Mouse (Mus musculus) olfactory bulb, adult 2 months (tissue): ENCODE data around the gene Gfpt2. TPM values are rescaled to one million over a fixed set of nuclear protein-coding genes. Genes with fewer than 3 reads are reported as not detected.
"Not testable (repeated sequence)": the region's sequence is repeated elsewhere in the genome, so short reads cannot be mapped to it uniquely, and the experiment has no call there.

Source experiments
- H3K27ac ChIP-seq: fragments of 200-500 bp; 2 replicates; pipeline ENCODE4 v1.5.1; 2012; ENCODE audit warnings: low read depth, low read length; ENCODE audit not compliant: insufficient read depth
- H3K4me1 ChIP-seq: fragments of 200-500 bp; 2 replicates; pipeline ENCODE4 v1.6.1; 2012; ENCODE audit warnings: low read length; ENCODE audit not compliant: control insufficient read depth, insufficient read depth
- H3K4me3 ChIP-seq: fragments of 200-500 bp; 2 replicates; pipeline ENCODE4 v1.5.1; 2012; ENCODE audit warnings: mild to moderate bottlenecking, low read depth, low read length, moderate library complexity; ENCODE audit not compliant: insufficient read depth
- CTCF ChIP-seq: fragments of 200-500 bp; IDR thresholded peaks from 2 replicates; pipeline ENCODE4 v1.5.1; 2012; ENCODE audit warnings: low read depth, mild to moderate bottlenecking, low read length, moderate library complexity; ENCODE audit not compliant: insufficient read depth
- POLR2A ChIP-seq: fragments of 200-500 bp; IDR thresholded peaks from 2 replicates; pipeline ENCODE4 v1.6.1; 2012; ENCODE audit warnings: mild to moderate bottlenecking, low read depth, low read length, moderate library complexity; ENCODE audit not compliant: insufficient read depth
- WGBS: fragments of 180-500 bp; shearing (Covaris S2); methylation state at CpG from one replicate; pipeline ENCODE4 v1.1.7; 2018; 5-methylcytosine and 5-hydroxymethylcytosine counted together
- polyA plus RNA-seq: library from polyadenylated mRNA; stranded (reverse); fragments of >200 nt; gene quantifications from 2 replicates; pipeline ENCODE4 v1.2.4, GENCODE M21; 2012; ENCODE audit warnings: low replicate concordance; ENCODE audit not compliant: missing spikeins, insufficient read depth, insufficient read length

The Gfpt2 gene
- polyA plus RNA-seq, 1 experiment = not detected

GRCm38 (mm10) chr11:49764639-49765299 lies 29.2 kb upstream of the Gfpt2 start:
- H3K4me3 ChIP-seq = no peak overlapping the region
- TF ChIP-seq CTCF = no peak
- TF ChIP-seq POLR2A = no peak
- peaks cover 10% of the 10 kb centered on the region; the same call in 1 of the 2 replicates for H3K4me1 ChIP-seq
- H3K27ac ChIP-seq = no peak overlapping the region
- 26% methylated on average over 7 of the region's 8 CpGs for WGBS

- TF ChIP-seq POLR2A (no peak), CTCF (no peak)
- H3K4me1 ChIP-seq = peaks cover 10% of the 10 kb centered on the region; the same call in 1 of the 2 replicates
- 91% methylated on average over 3 of the region's 3 CpGs for WGBS
- no peak overlapping the region for H3K4me3 ChIP-seq
- no peak overlapping the region for H3K27ac ChIP-seq
Measured at GRCm38 (mm10) chr11:49765377-49766136, 28.4 kb upstream of the Gfpt2 start.

DNA sequence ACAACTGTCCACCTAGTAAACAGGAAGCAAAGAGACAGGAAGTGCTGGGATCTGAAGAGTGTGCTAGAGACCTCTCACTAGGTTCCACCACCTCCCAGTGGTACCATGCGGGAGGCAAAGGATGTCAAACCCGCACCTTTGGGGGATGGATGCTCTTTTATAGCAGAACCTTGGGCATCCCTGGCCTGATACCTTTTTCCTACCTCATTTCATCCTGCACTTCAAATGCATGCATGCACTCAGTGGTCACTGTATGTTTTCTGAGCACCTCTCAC lies 27.9 kb upstream of the Gfpt2 start:
- H3K27ac ChIP-seq = no peak overlapping the region
- TF ChIP-seq CTCF (no peak), POLR2A (no peak)
- H3K4me1 ChIP-seq = peaks cover 10% of the 10 kb centered on the region; the same call in 1 of the 2 replicates
- no peak overlapping the region for H3K4me3 ChIP-seq
- WGBS = 98% methylated on average over 2 of the region's 2 CpGs

GRCm38 (mm10) chr11:49767497-49767896 lies 26.5 kb upstream of the Gfpt2 start:
- WGBS = 83% methylated on average over 6 of the region's 6 CpGs
- not testable (repeated sequence) for H3K27ac ChIP-seq, H3K4me1 ChIP-seq, H3K4me3 ChIP-seq

- TF ChIP-seq POLR2A = no peak
- TF ChIP-seq CTCF = no peak
- 86% methylated on average over 5 of the region's 5 CpGs for WGBS
- Histone ChIP-seq H3K4me1 (0 out of 2 replicates have a peak, but pooled peaks cover 6% of the 10 kb centered on the region), H3K4me3 (no peak overlapping the region), H3K27ac (no peak overlapping the region)
Measured at GRCm38 (mm10) chr11:49768781-49769180, 25.2 kb upstream of the Gfpt2 start.

- no peaks in the 10 kb centered on the region for H3K4me1 ChIP-seq
- 88% methylated on average over 9 of the region's 9 CpGs for WGBS
- TF ChIP-seq CTCF = no peak
- no peak for TF ChIP-seq POLR2A
- no peak overlapping the region for H3K4me3 ChIP-seq
- H3K27ac ChIP-seq = no peak overlapping the region
Measured at GRCm38 (mm10) chr11:49770676-49771550, 23.1 kb upstream of the Gfpt2 start.

DNA sequence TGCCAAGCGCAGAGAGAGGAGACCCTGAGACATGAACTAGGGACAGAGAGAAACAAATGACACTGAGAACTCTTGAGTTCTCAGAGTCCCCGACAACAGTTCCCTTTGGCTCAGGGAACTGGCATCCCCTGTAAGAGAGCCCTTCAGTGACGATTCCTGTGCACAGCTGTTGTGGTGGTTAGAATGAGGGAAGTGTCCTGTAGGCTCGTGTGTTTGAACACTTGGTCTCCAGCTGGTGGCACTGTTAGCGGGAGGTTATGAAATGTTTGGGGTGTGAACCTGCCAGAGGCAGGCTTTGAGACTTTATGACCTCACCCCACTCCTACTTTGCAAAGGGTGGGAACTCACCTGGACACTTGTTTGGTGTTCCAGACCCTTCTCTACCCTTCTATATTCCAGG lies 21.7 kb upstream of the Gfpt2 start:
- Histone ChIP-seq H3K4me1 (no peaks in the 10 kb centered on the region), H3K27ac (no peak overlapping the region), H3K4me3 (no peak overlapping the region)
- WGBS = 74% methylated on average over 5 of the region's 5 CpGs
- TF ChIP-seq CTCF = no peak
- no peak for TF ChIP-seq POLR2A

- H3K4me1 ChIP-seq = no peaks in the 10 kb centered on the region
- 80% methylated on average over 4 of the region's 4 CpGs for WGBS
- H3K4me3 ChIP-seq = no peak overlapping the region
- no peak overlapping the region for H3K27ac ChIP-seq
- TF ChIP-seq POLR2A (no peak), CTCF (no peak)
Measured at GRCm38 (mm10) chr11:49774894-49775293, 19.1 kb upstream of the Gfpt2 start.

- WGBS = 75% methylated on average over 6 of the region's 6 CpGs
- Histone ChIP-seq H3K4me1 (no peaks in the 10 kb centered on the region), H3K4me3 (no peak overlapping the region), H3K27ac (no peak overlapping the region)
- TF ChIP-seq CTCF (no peak), POLR2A (no peak)
Measured at GRCm38 (mm10) chr11:49778844-49779243, 15.1 kb upstream of the Gfpt2 start.
